Mouse (Mus musculus) midbrain, embryonic 11.5 days (tissue): Measurements from ENCODE around the gene Thbs4. TPM values are rescaled to one million over a fixed set of nuclear protein-coding genes. Genes with fewer than 3 reads are reported as not detected.

Source experiments
- ATAC-seq: fragments of 200-750 bp; cut with Nextera tagmentation; 2 replicates; pipeline ENCODE4 v1.8.0; 2017; ENCODE audit warnings: moderate TSS enrichment, moderate library complexity; ENCODE audit not compliant: low FRiP score
- DNase-seq: peaks from one replicate; pipeline ENCODE4 v3.0.0; 2015; ENCODE audit warnings: low spot score; ENCODE audit errors: missing footprints
- H3K27ac ChIP-seq: fragments of 300-500 bp; sonication (generic); 2 replicates; pipeline ENCODE4 v1.5.1; 2014; ENCODE audit warnings: low read depth, low read length
- H3K27me3 ChIP-seq: fragments of 300-500 bp; sonication (generic); 2 replicates; pipeline ENCODE4 v1.6.1; 2014; ENCODE audit warnings: mild to moderate bottlenecking, low read length, moderate library complexity, mixed read lengths; ENCODE audit not compliant: control insufficient read depth, insufficient read depth
- H3K36me3 ChIP-seq: fragments of 300-500 bp; sonication (generic); 2 replicates; pipeline ENCODE4 v1.6.1; 2014; ENCODE audit warnings: mild to moderate bottlenecking, low read length, moderate library complexity, mixed read lengths; ENCODE audit not compliant: control insufficient read depth, insufficient read depth
- H3K4me1 ChIP-seq: fragments of 300-500 bp; sonication (generic); 2 replicates; pipeline ENCODE4 v1.6.1; 2014; ENCODE audit warnings: low read length; ENCODE audit not compliant: control insufficient read depth, insufficient read depth
- H3K4me2 ChIP-seq: fragments of 300-500 bp; sonication (generic); 2 replicates; pipeline ENCODE4 v1.6.1; 2014; ENCODE audit warnings: mild to moderate bottlenecking, moderate library complexity
- H3K4me3 ChIP-seq: fragments of 300-500 bp; sonication (generic); 2 replicates; pipeline ENCODE4 v1.5.1; 2014; ENCODE audit warnings: low read depth, low read length
- H3K9ac ChIP-seq: fragments of 300-500 bp; sonication (generic); 2 replicates; pipeline ENCODE4 v1.6.1; 2014; ENCODE audit warnings: low read length
- H3K9me3 ChIP-seq: fragments of 300-500 bp; sonication (generic); 2 replicates; pipeline ENCODE4 v1.6.1; 2016; ENCODE audit warnings: low read length; ENCODE audit not compliant: control insufficient read depth
- WGBS: fragments of 180-500 bp; shearing (Covaris S2); extraction: QIAGEN DNeasy Blood & Tissue Kit; methylation state at CpG from one replicate; pipeline ENCODE4 v1.1.7; 2014; 5-methylcytosine and 5-hydroxymethylcytosine counted together
- polyA plus RNA-seq: library from polyadenylated mRNA; unstranded; fragments of >200 nt; fragmentation: Nextera tagmentation; extraction: Ambion mirVana; gene quantifications from 2 replicates; pipeline ENCODE4 v1.2.1, GENCODE M21; 2014

The Thbs4 gene
- polyA plus RNA-seq, 1 experiment from 2014 or later: 1.8 TPM

GRCm38 (mm10) chr13:92712619-92713018 is 82.0 kb downstream of the Thbs4 start:
- ATAC-seq: no peak
- H3K9me3 ChIP-seq: no peaks in the 10 kb centered on the region
- H3K27me3 ChIP-seq: no peaks in the 10 kb centered on the region
- no peaks in the 10 kb centered on the region for H3K36me3 ChIP-seq
- DNase-seq: no peak
- no peak overlapping the region for H3K27ac ChIP-seq
- H3K4me3 ChIP-seq: no peak overlapping the region
- H3K9ac ChIP-seq: no peak overlapping the region
- WGBS: 93% methylated on average over 4 of the region's 4 CpGs
- no peaks in the 10 kb centered on the region for H3K4me1 ChIP-seq
- no peak overlapping the region for H3K4me2 ChIP-seq

GRCm38 (mm10) chr13:92711821-92712220 is 82.8 kb downstream of the Thbs4 start:
- 92% methylated on average over 1 of the region's 1 CpGs for WGBS
- Histone ChIP-seq H3K4me3 (no peak overlapping the region), H3K36me3 (no peaks in the 10 kb centered on the region), H3K9ac (no peak overlapping the region), H3K4me2 (no peak overlapping the region), H3K9me3 (no peaks in the 10 kb centered on the region), H3K27me3 (no peaks in the 10 kb centered on the region), H3K27ac (no peak overlapping the region), H3K4me1 (no peaks in the 10 kb centered on the region)
- ATAC-seq (no peak), DNase-seq (no peak)

- H3K9me3 ChIP-seq: no peaks in the 10 kb centered on the region
- 0 out of 2 replicates have a peak, but pooled peaks cover under 1% of the 10 kb centered on the region for H3K27me3 ChIP-seq
- H3K9ac ChIP-seq: no peak overlapping the region
- WGBS: 70% methylated on average over 1 of the region's 1 CpGs
- peak; percentile 72 for DNase-seq
- H3K4me3 ChIP-seq: no peak overlapping the region
- H3K4me1 ChIP-seq: no peaks in the 10 kb centered on the region
- no peak overlapping the region for H3K27ac ChIP-seq
- no peak for ATAC-seq
- no peaks in the 10 kb centered on the region for H3K36me3 ChIP-seq
- no peak overlapping the region for H3K4me2 ChIP-seq
Measured at GRCm38 (mm10) chr13:92710361-92710760, 84.3 kb downstream of the Thbs4 start.

- ATAC-seq: no peak
Measured at GRCm38 (mm10) chr13:92709535-92709934, 85.1 kb downstream of the Thbs4 start.

GRCm38 (mm10) chr13:92708466-92708865 is 86.2 kb downstream of the Thbs4 start:
- Histone ChIP-seq H3K9me3 (no peaks in the 10 kb centered on the region), H3K27me3 (0 out of 2 replicates have a peak, but pooled peaks cover 2% of the 10 kb centered on the region), H3K27ac (no peak overlapping the region), H3K4me1 (peaks cover 4% of the 10 kb centered on the region), H3K4me3 (no peak overlapping the region), H3K4me2 (no peak overlapping the region), H3K9ac (no peak overlapping the region), H3K36me3 (no peaks in the 10 kb centered on the region)
- DNase-seq: no peak
- WGBS: 43% methylated on average over 1 of the region's 1 CpGs
- no peak; the same call in 1 of the 2 replicates for ATAC-seq

More at GRCm38 (mm10) chr13:92709535-92709934, 85.1 kb downstream of the Thbs4 start:
- Histone ChIP-seq H3K27me3 (0 out of 2 replicates have a peak, but pooled peaks cover 2% of the 10 kb centered on the region), H3K9ac (no peak overlapping the region), H3K4me2 (no peak overlapping the region), H3K4me1 (no peaks in the 10 kb centered on the region), H3K4me3 (no peak overlapping the region), H3K36me3 (no peaks in the 10 kb centered on the region), H3K9me3 (no peaks in the 10 kb centered on the region), H3K27ac (no peak overlapping the region)
- 5% methylated on average over 3 of the region's 3 CpGs for WGBS
- peak; percentile 79 for DNase-seq

- ATAC-seq (no peak), DNase-seq (peak; percentile 79)
- Histone ChIP-seq H3K4me3 (no peak overlapping the region), H3K4me1 (peaks cover 8% of the 10 kb centered on the region), H3K27ac (no peak overlapping the region), H3K36me3 (no peaks in the 10 kb centered on the region), H3K9ac (no peak overlapping the region), H3K9me3 (no peaks in the 10 kb centered on the region), H3K4me2 (no peak overlapping the region), H3K27me3 (0 out of 2 replicates have a peak, but pooled peaks cover 2% of the 10 kb centered on the region)
- 49% methylated on average over 2 of the region's 2 CpGs for WGBS
Measured at GRCm38 (mm10) chr13:92707941-92708340, 86.7 kb downstream of the Thbs4 start.

- 93% methylated on average over 9 of the region's 9 CpGs for WGBS
- Histone ChIP-seq H3K9me3 (no peaks in the 10 kb centered on the region), H3K4me3 (no peak overlapping the region), H3K27ac (no peak overlapping the region), H3K27me3 (0 out of 2 replicates have a peak, but pooled peaks cover 2% of the 10 kb centered on the region), H3K9ac (no peak overlapping the region), H3K4me2 (no peak overlapping the region), H3K36me3 (no peaks in the 10 kb centered on the region), H3K4me1 (peaks cover 8% of the 10 kb centered on the region)
- no peak for DNase-seq
- no peak for ATAC-seq
Measured at GRCm38 (mm10) chr13:92706342-92707061, 88.1 kb downstream of the Thbs4 start.

- no peak overlapping the region for H3K27ac ChIP-seq
- no peak overlapping the region for H3K4me2 ChIP-seq
- 92% methylated on average over 7 of the region's 7 CpGs for WGBS
- H3K4me1 ChIP-seq: peaks cover 8% of the 10 kb centered on the region
- 0 out of 2 replicates have a peak, but pooled peaks cover 2% of the 10 kb centered on the region for H3K27me3 ChIP-seq
- DNase-seq (peak; percentile 71), ATAC-seq (no peak)
- H3K36me3 ChIP-seq: no peaks in the 10 kb centered on the region
- H3K4me3 ChIP-seq: no peak overlapping the region
- no peaks in the 10 kb centered on the region for H3K9me3 ChIP-seq
- no peak overlapping the region for H3K9ac ChIP-seq
Measured at GRCm38 (mm10) chr13:92705016-92705535, 89.5 kb downstream of the Thbs4 start.

GRCm38 (mm10) chr13:92704189-92704588 is 90.4 kb downstream of the Thbs4 start:
- H3K36me3 ChIP-seq: no peaks in the 10 kb centered on the region
- no peak for ATAC-seq
- 51% methylated on average over 7 of the region's 7 CpGs for WGBS
- no peak for DNase-seq
- 0 out of 2 replicates have a peak, but pooled peaks cover 2% of the 10 kb centered on the region for H3K27me3 ChIP-seq
- H3K4me2 ChIP-seq: no peak overlapping the region
- no peak overlapping the region for H3K27ac ChIP-seq
- H3K4me1 ChIP-seq: peaks cover 8% of the 10 kb centered on the region
- no peak overlapping the region for H3K9ac ChIP-seq
- H3K4me3 ChIP-seq: no peak overlapping the region
- no peaks in the 10 kb centered on the region for H3K9me3 ChIP-seq
